In the genomic region with DNA sequence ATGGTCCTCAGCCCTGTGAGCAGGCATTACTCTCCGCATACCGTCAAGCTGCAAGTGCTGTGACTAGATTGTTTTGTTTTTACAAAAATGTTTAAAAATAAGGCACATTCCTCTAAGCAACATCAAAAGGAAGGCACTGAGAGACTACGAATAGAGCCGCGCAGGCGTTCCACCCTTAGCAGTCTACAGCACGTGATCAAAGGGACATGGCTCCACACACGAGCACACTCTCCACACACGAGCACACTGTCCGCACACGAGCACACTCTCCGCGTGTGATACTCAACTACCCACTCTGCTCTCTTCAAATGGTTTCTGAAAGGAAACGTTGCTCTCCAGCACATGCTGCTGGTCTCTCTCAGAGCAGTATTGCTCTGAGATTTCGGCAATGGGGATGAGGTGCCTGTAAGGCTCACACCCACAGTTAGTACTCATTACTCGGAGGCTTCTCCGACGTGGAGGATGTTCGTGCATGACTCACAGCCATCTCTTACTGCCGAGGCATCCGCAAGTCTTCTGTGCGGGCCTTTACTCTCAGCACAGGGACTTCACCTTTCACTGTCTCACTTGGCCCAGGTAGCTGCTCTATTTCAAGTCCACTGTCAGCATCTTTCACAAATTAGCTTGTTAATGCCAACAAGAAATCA, we compare ENCODE assay signal across 13 mouse cellular contexts. TPM values are rescaled to one million over a fixed set of nuclear protein-coding genes. Genes with fewer than 3 reads are reported as not detected.
DNase-seq lines count a peak whose midpoint lies in the region; ATAC-seq and TF ChIP-seq lines count a peak whose summit lies in the region.
"Had no signal": no experiment of that assay in that cellular context is flagged by ENCODE, and none has a peak within 500 bp of the region (broad histone marks: within the 10 kb centered on the region; RNA-seq: fewer than 3 reads in every experiment).

No protein-coding gene starts in this region.

- no peak overlapping the region for H3K4me2 ChIP-seq in hindbrain, embryonic 15.5 days
- H3K4me2 ChIP-seq in hindbrain, postnatal 0 days (ENCODE audit: low read depth, low read length) = no peak overlapping the region
- no peak overlapping the region for H3K4me2 ChIP-seq in midbrain, embryonic 16.5 days (ENCODE audit: low read length)
- H3K4me2 ChIP-seq in midbrain, postnatal 0 days (ENCODE audit: low read depth, low read length, poor library complexity, severe bottlenecking) = no peak overlapping the region

- WGBS in hindbrain, embryonic 15.5 days = 87% methylated on average over 22 of the region's 22 CpGs
- 81% methylated on average over 22 of the region's 22 CpGs for WGBS in hindbrain, postnatal 0 days
- 72% methylated on average over 22 of the region's 22 CpGs for WGBS in midbrain, embryonic 16.5 days
- WGBS in midbrain, postnatal 0 days = 77% methylated on average over 22 of the region's 22 CpGs
- 94% methylated on average over 22 of the region's 22 CpGs for WGBS in heart, embryonic 10.5 days

- no peak overlapping the region for H3K4me3 ChIP-seq in hindbrain, embryonic 15.5 days
- no peak overlapping the region for H3K4me3 ChIP-seq in hindbrain, postnatal 0 days (ENCODE audit: low read length)
- H3K4me3 ChIP-seq in midbrain, embryonic 16.5 days (ENCODE audit: low read depth, low read length) = no peak overlapping the region
- no peak overlapping the region for H3K4me3 ChIP-seq in midbrain, postnatal 0 days (ENCODE audit: low read depth, low read length)
- H3K4me3 ChIP-seq in heart, embryonic 10.5 days = no peak overlapping the region

- no peaks in the 10 kb centered on the region for H3K9me3 ChIP-seq in hindbrain, embryonic 15.5 days
- H3K9me3 ChIP-seq in hindbrain, postnatal 0 days (ENCODE audit: low read length) = no peaks in the 10 kb centered on the region
- no peaks in the 10 kb centered on the region for H3K9me3 ChIP-seq in midbrain, embryonic 16.5 days (replicated peaks; ENCODE audit: control insufficient read depth, low read length, poor library complexity, severe bottlenecking)
- no peaks in the 10 kb centered on the region for H3K9me3 ChIP-seq in midbrain, postnatal 0 days (ENCODE audit: low read length)
- no peaks in the 10 kb centered on the region; the same call in 1 of the 2 replicates for H3K9me3 ChIP-seq in heart, embryonic 10.5 days

- H3K4me1 ChIP-seq in hindbrain, embryonic 15.5 days (replicated peaks) = no peaks in the 10 kb centered on the region
- H3K4me1 ChIP-seq in hindbrain, postnatal 0 days (ENCODE audit: insufficient read depth, low read length) = no peaks in the 10 kb centered on the region
- no peaks in the 10 kb centered on the region for H3K4me1 ChIP-seq in midbrain, embryonic 16.5 days (ENCODE audit: control insufficient read depth, insufficient read depth, low read length)
- H3K4me1 ChIP-seq in midbrain, postnatal 0 days (ENCODE audit: insufficient read depth, low read length) = no peaks in the 10 kb centered on the region
- H3K4me1 ChIP-seq in heart, embryonic 10.5 days = no peaks in the 10 kb centered on the region

- DNase-seq in hindbrain, postnatal 0 days (ENCODE audit: low spot score) = no peak
- no peak for DNase-seq in midbrain, postnatal 0 days (ENCODE audit: low spot score)
- DNase-seq in right cerebral cortex, postnatal 36 days (ENCODE audit: low spot score in 2 of 2) = peak; percentile 29 to 54
- DNase-seq in heart, embryonic 10.5 days (ENCODE audit: low spot score) = no peak
- no peak for DNase-seq in cerebellum, postnatal 10 days
- DNase-seq: adrenal gland, postnatal 14 days; cerebellum, adult 9-10 months; kidney, adult 8-10 months; liver; lung, adult 2 months had no signal

- H3K36me3 ChIP-seq in hindbrain, embryonic 15.5 days = peaks cover 52% of the 10 kb centered on the region
- H3K36me3 ChIP-seq in hindbrain, postnatal 0 days (ENCODE audit: insufficient read depth, low read length) = peaks cover 26% of the 10 kb centered on the region; the same call in 1 of the 2 replicates
- peaks cover 23% of the 10 kb centered on the region for H3K36me3 ChIP-seq in midbrain, embryonic 16.5 days (ENCODE audit: control insufficient read depth, insufficient read depth, low read length)
- H3K36me3 ChIP-seq in midbrain, postnatal 0 days (ENCODE audit: insufficient read depth, low read length) = peaks cover 39% of the 10 kb centered on the region
- peaks cover 98% of the 10 kb centered on the region for H3K36me3 ChIP-seq in heart, embryonic 10.5 days

- no peak for TF ChIP-seq CTCF in hindbrain, postnatal 0 days (IDR thresholded peaks at IDR 0.05; ENCODE audit: low read depth)
- no peak for TF ChIP-seq CTCF in midbrain, postnatal 0 days (IDR thresholded peaks at IDR 0.05)

- H3K27me3 ChIP-seq in hindbrain, embryonic 15.5 days = no peaks in the 10 kb centered on the region
- H3K27me3 ChIP-seq in hindbrain, postnatal 0 days (ENCODE audit: insufficient read depth, low read length) = no peaks in the 10 kb centered on the region
- H3K27me3 ChIP-seq in midbrain, embryonic 16.5 days (ENCODE audit: control insufficient read depth, insufficient read depth, low read depth, low read length) = no peaks in the 10 kb centered on the region
- no peaks in the 10 kb centered on the region for H3K27me3 ChIP-seq in midbrain, postnatal 0 days (ENCODE audit: insufficient read depth, low read length)
- H3K27me3 ChIP-seq in heart, embryonic 10.5 days (ENCODE audit: insufficient read depth, poor library complexity, severe bottlenecking) = no peaks in the 10 kb centered on the region

- H3K27ac ChIP-seq in hindbrain, embryonic 15.5 days (replicated peaks) = no peak overlapping the region
- no peak overlapping the region; the same call in 1 of the 2 replicates for H3K27ac ChIP-seq in hindbrain, postnatal 0 days
- H3K27ac ChIP-seq in midbrain, embryonic 16.5 days (ENCODE audit: low read length) = no peak overlapping the region
- H3K27ac ChIP-seq in midbrain, postnatal 0 days (ENCODE audit: low read depth, low read length) = no peak overlapping the region
- no peak overlapping the region for H3K27ac ChIP-seq in heart, embryonic 10.5 days

- ATAC-seq in hindbrain, embryonic 15.5 days (ENCODE audit: low FRiP score, low read depth) = peak; percentile 67; the same call in 1 of the 2 replicates
- no peak for ATAC-seq in hindbrain, postnatal 0 days
- ATAC-seq in midbrain, embryonic 16.5 days = peak; percentile 44; the same call in 1 of the 2 replicates
- ATAC-seq in midbrain, postnatal 0 days (ENCODE audit: low FRiP score) = no peak
- ATAC-seq in granulocyte monocyte progenitor cell, adult 5-6 weeks (replicated peaks; ENCODE audit: poor library complexity, severe bottlenecking) = peak; percentile 16; the same call in 1 of the 2 replicates

- no peak overlapping the region for H3K9ac ChIP-seq in hindbrain, embryonic 15.5 days
- no peak overlapping the region for H3K9ac ChIP-seq in hindbrain, postnatal 0 days (replicated peaks; ENCODE audit: low read length)
- no peak overlapping the region for H3K9ac ChIP-seq in midbrain, embryonic 16.5 days (ENCODE audit: low read depth, low read length)
- H3K9ac ChIP-seq in midbrain, postnatal 0 days (replicated peaks; ENCODE audit: low read length, poor library complexity, severe bottlenecking) = no peak overlapping the region

RNA-seq across cellular contexts. Expression of a gene that starts 37.0 kb away (rescaled TPM):
- 27.4 and 29.8 TPM in 2 replicates for polyA plus RNA-seq in hindbrain, embryonic 15.5 days (2015; fragmentation: Nextera tagmentation; extraction: Ambion mirVana)
- total RNA-seq in hindbrain, postnatal 0 days (2014; rRNA removed) = 83.5 and 88.4 TPM in 2 replicates
- 15.8 and 16.0 TPM in 2 replicates for polyA plus RNA-seq in hindbrain, postnatal 0 days (2015; fragmentation: Nextera tagmentation; extraction: Ambion mirVana)
- polyA plus RNA-seq in midbrain, embryonic 16.5 days (2015; fragmentation: Nextera tagmentation; extraction: Ambion mirVana) = 27.0 and 31.1 TPM in 2 replicates
- total RNA-seq in midbrain, postnatal 0 days (2014; rRNA removed) = 87.9 and 89.2 TPM in 2 replicates
- polyA plus RNA-seq in midbrain, postnatal 0 days (2015; fragmentation: Nextera tagmentation; extraction: Ambion mirVana) = 17.1 and 18.2 TPM in 2 replicates
- total RNA-seq in granulocyte monocyte progenitor cell, adult 5-6 weeks (2014; fragmentation: Nextera tagmentation) = 11.2 and 15.5 TPM in 2 replicates
- total RNA-seq in granulocyte monocyte progenitor cell, adult 5-6 weeks (2017) = 5.0 and 6.2 TPM in 2 replicates
- polyA plus RNA-seq in heart, embryonic 10.5 days (2016; fragmentation: Nextera tagmentation; extraction: Ambion mirVana) = 11.3 and 14.4 TPM in 2 replicates

Comparison
In these comparisons a context has a peak if more than half of its experiments do, and no peak if none do; other contexts are left out.
1. ATAC-seq: peak in hindbrain, embryonic 15.5 days (single experiment), midbrain, embryonic 16.5 days (single experiment) and granulocyte monocyte progenitor cell, adult 5-6 weeks (single experiment); none in hindbrain, postnatal 0 days (single experiment) and midbrain, postnatal 0 days (single experiment).
2. DNase-seq: peak in right cerebral cortex, postnatal 36 days (2 of 2); none in hindbrain, postnatal 0 days (single experiment), midbrain, postnatal 0 days (single experiment), heart, embryonic 10.5 days (single experiment) and cerebellum, postnatal 10 days (0 of 2).